Mouse (Mus musculus) Patski (cell line): ENCODE measurements at regions not wholly inside any gene's neighbourhood (a gene's known extent, or its start where the extent isn't known, plus 50 kb on each side); places are given as distances from the start of the nearest gene placed in this dataset.

Experiments used
- ATAC-seq: fragments of 100-300 bp; one replicate; pipeline ENCODE4 v1.8.0; 2021
- CTCF ChIA-PET: fragments of 350-600 bp; sonication (Branson Sonifier 250); formaldehyde crosslinking; loops from one replicate; lab custom pipeline; 2022; ENCODE audit warnings: inconsistent platforms; lab: Charles Lee
- POLR2A ChIA-PET: fragments of 350-600 bp; sonication (Branson Sonifier 250); formaldehyde crosslinking; loops from one replicate; lab custom pipeline; 2022; ENCODE audit warnings: antibody characterized with exemption, inconsistent platforms; lab: Charles Lee
- DNase-seq: peaks from one replicate; pipeline ENCODE4 v3.0.0-alpha.2; 2011; ENCODE audit warnings: low read depth, low spot score
- H3K27me3 ChIP-seq: fragments of 371-371 bp; one replicate; pipeline ENCODE4 v1.5.1; 2021
- CTCF ChIP-seq: fragments of 100-300 bp; IDR thresholded peaks from one replicate; pipeline ENCODE4 v1.5.1; 2021
- in situ Hi-C: fragments of 300-500 bp; cut with MboI; formaldehyde crosslinking; loops from 3 replicates; pipeline ENCODE4 v1.11.1; 2018; ENCODE audit warnings: low pct_unique_long_range_greater_than_20kb, mixed read lengths

DNA sequence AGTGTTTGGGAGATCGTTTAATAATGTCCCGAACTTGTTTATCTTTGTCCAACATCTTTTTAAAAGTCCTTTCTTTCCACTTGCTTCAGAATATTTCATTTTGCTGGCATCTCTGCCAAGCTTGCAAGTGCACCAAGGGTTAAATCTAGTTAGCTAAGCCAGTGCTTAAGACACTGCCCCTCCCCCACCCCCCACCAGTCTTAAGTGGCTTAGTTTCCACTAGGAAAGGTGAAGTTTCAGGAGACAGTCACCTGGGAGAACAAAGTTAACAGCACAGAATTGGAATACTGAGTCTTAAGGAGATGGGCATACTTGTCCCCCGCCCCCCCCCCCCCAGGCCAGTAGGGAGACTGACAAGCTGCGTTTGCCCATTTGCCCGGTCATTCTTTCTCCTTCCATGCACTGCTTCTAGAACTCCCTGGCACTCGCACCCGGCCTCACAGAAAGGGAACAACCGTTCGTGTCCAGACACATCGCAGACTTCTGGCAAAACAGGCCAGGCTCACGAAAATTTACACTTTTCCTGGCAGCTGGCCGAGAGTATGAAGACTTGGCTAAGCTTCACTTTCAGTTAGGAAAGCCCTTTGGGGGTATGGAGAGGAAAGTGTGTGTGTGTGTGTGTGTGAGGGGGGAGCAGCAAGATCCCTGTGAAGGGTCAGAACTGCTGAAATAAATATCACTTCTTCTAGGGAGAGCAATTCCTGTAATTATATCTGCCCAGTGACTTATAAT is 219.2 kb downstream of the Bcl11a start:
- TF ChIP-seq CTCF = no peak
- DNase-seq (no peak), ATAC-seq (no peak)
- peaks cover 16% of the 10 kb centered on the region for H3K27me3 ChIP-seq
- ChIA-PET CTCF (no interaction called here), POLR2A (no interaction called here)
- in situ Hi-C loops = no loop called here

DNA sequence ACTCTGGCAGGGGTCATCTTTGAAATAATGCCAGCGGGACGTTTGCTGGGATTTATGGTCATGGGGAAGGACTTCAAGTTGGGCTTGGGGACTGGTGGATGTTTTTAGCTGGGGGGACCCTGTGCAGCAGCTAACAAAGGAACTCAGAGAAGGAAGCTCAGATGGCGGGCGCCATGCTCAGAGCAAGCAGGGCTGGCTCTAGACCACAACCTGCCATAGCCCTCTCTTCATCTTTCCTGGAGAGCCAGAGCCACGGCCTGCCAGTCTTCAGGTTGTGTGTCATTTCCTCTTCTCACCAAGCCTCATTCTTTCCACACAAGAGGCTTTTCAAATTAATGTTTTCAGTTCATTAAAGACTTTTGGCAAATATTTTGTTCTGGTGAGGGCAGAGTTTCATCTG is 219.9 kb downstream of the Bcl11a start:
- ATAC-seq (no peak), DNase-seq (no peak)
- H3K27me3 ChIP-seq = peaks cover 13% of the 10 kb centered on the region
- in situ Hi-C loops = no loop called here
- TF ChIP-seq CTCF = no peak
- ChIA-PET POLR2A (no interaction called here), CTCF (no interaction called here)

DNA sequence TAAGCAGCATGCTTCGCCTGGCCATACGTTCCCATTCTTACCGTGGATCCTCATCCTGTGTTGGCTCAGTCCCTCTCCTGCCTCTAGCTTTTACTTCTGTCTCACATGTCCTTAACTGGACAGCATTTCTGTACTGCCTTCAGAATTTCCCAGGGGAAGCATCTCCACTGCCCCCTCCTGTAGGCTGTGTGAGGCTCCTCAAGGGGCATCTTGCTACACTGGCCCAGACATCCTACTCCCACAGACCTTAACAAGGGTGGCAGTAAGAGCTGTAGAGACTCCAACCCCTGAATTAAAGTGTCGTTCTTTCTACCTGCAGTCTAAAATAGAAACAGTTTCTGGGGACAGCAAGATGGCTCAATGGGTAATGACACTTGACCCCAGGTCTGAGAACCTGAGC is 222.5 kb downstream of the Bcl11a start:
- no peak for DNase-seq
- POLR2A ChIA-PET = no interaction called here
- no peak for ATAC-seq
- in situ Hi-C loops = no loop called here
- CTCF ChIA-PET = no interaction called here
- peaks cover 11% of the 10 kb centered on the region for H3K27me3 ChIP-seq
- TF ChIP-seq CTCF = no peak

DNA sequence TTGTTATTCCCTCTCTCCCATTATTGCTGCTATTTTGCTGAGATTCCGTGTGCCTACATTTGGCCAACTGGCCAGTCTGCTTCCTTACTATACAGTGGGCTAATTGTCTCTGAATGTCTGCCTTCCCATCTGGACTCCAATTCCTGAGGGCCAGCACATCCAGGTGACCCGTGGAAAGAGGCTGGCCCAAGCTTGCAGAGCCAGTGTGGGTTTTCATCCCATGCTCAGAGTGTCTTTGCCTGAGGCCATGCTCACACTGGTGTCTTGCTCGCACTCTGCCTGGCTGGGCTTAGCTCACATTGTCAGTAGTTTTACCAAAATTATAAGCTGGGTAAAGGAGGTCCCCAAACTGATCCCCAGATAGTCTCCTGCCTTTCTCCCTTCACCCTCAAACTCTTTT is 223.3 kb downstream of the Bcl11a start:
- ChIA-PET POLR2A (no interaction called here), CTCF (no interaction called here)
- in situ Hi-C loops = no loop called here
- H3K27me3 ChIP-seq = peaks cover 13% of the 10 kb centered on the region
- no peak for TF ChIP-seq CTCF
- ATAC-seq (no peak), DNase-seq (no peak)

DNA sequence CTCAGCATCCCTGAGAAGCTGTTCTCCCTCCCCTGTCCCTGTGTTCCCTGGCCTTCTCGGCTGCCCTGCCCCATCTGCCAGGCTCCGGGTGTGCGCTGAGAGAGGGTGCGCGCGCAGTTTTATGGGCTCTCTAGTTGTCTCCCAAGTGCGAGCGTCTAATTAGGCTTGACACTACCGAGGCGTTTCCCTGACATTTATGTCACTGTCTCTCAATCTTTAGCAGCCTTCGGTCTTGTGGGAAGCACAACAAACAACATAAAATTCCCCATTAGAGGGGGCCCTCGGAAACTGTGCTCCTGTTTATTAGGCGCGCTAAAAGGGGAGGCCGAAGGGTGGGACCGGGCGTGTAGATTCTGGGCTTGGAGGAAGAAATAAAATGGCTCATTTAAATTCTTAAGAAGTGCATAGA is 227.3 kb downstream of the Bcl11a start:
- ATAC-seq = no peak
- peaks cover 10% of the 10 kb centered on the region for H3K27me3 ChIP-seq
- DNase-seq = no peak
- CTCF ChIA-PET = no interaction called here
- in situ Hi-C loops = no loop called here
- POLR2A ChIA-PET = no interaction called here
- no peak for TF ChIP-seq CTCF

DNA sequence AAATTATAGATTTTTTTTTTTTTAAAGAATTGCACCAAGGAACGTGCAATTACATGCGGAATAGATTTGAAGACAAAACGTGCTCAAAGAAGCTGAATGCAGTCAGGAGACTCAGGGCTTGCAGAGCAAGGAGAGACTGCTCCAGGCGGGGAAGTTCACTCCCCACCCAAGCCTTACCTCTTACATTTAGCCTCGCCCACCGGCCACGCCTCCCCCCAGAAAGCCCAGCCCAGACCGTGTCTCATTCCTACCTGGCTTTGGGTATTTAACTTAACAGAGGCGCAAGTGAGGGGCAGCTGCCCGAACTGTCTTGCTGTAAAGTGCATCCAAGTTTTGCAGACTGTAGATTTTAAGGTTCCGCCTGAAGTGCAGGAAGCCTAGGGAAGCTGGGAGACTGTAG is 227.8 kb downstream of the Bcl11a start:
- ATAC-seq = no peak
- peaks cover 10% of the 10 kb centered on the region for H3K27me3 ChIP-seq
- CTCF ChIA-PET = no interaction called here
- POLR2A ChIA-PET = no interaction called here
- no peak for TF ChIP-seq CTCF
- no peak for DNase-seq
- in situ Hi-C loops = no loop called here

DNA sequence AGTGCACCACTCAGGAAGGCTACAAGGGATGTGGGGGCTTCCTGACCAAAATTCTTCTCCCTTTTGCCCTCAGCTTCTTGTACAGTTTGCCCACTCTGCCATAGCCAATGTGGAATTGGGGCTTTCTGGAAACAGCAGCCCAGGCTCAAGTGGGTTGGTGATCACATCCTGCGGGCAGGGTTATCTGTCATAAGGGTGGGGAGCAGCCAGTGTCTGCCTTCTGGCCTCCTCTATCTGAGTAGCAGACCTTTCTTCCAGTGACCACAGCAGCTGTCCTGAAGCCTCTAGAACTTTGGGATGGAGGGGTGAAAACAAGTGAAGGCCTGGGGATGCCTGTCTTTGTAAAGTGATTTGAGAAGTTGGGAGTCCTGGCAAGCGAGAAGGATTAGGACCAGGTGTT is 228.2 kb downstream of the Bcl11a start:
- CTCF ChIA-PET = no interaction called here
- POLR2A ChIA-PET = no interaction called here
- ATAC-seq = no peak
- no peak for DNase-seq
- no peak for TF ChIP-seq CTCF
- in situ Hi-C loops = no loop called here
- peaks cover 10% of the 10 kb centered on the region for H3K27me3 ChIP-seq

DNA sequence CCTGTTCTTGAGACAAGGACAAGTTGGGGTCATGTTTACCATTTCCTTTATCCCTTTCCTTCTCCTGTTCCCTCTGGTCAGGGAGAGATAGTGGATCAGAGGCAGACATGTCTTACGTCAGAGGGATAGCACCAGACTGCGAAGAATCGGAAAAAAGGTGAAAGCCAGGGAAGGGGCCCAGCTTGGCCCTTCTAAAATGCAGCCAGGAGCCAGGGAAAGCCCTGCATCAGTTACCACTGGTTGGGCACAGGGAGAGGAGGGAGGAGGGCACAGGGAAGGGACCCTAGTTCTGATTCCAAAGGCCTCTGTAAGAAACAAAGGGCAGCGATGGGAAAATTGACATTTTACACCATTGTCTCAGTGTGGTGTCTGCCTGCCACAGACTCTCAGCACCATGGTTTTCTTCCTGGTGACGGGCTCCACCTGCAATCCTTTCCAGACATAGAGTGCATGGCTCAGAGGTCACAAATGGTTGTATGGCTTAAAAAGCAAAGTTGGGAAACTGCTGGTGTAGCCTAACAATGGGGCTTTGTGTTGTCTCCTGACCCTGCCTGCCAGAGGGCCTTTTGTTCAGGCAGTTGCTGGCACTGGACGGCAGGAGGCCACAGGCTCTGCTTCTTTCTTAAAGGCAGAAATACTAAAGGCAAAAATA is 229.9 kb downstream of the Bcl11a start:
- in situ Hi-C loops = no loop called here
- no peak for ATAC-seq
- POLR2A ChIA-PET = no interaction called here
- no peak for DNase-seq
- peaks cover 10% of the 10 kb centered on the region for H3K27me3 ChIP-seq
- CTCF ChIA-PET = no interaction called here
- TF ChIP-seq CTCF = no peak

DNA sequence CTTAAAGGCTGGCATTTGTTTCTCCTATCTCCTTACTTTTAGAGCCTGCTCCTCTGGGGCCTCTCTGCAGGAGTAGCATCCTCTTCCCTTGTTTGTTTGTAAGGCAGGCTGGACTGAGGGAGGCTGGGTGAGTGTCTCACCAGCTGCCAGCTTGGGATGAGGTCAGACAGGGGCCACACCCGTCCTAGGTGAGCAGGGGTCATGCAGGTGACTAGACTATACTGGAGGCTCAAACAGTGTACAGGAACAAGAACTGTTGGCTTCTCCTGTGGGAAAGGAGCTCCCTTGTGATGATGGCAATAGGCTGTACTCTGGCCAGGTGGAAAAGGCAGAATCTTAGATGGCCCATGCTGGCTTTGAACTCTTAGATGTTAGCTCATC is 230.4 kb downstream of the Bcl11a start:
- DNase-seq = no peak
- CTCF ChIA-PET = no interaction called here
- in situ Hi-C loops = no loop called here
- no peak for ATAC-seq
- POLR2A ChIA-PET = no interaction called here
- H3K27me3 ChIP-seq = peaks cover 10% of the 10 kb centered on the region
- no peak for TF ChIP-seq CTCF

DNA sequence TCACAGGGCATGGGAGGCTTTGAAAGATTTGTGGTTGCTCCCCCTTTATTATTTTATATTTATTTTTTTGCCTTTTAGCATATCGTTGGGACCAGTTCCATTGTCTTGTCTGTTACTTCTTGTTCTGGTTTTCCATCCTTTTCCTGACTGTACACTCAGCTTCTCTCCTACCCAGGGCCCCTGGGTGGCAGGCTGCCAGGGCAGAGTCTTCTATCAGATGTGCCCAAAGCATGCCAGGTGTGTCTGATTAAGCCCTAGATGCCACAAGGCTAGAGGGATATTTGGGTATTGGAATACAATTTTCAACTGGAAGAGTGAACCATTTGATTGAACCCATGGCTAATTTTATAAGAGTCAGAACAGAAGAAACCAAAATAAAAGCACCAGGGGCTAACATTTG is 236.2 kb downstream of the Bcl11a start:
- in situ Hi-C loops = no loop called here
- peaks cover 7% of the 10 kb centered on the region for H3K27me3 ChIP-seq
- TF ChIP-seq CTCF = no peak
- CTCF ChIA-PET = no interaction called here
- POLR2A ChIA-PET = no interaction called here
- ATAC-seq = no peak
- no peak for DNase-seq

DNA sequence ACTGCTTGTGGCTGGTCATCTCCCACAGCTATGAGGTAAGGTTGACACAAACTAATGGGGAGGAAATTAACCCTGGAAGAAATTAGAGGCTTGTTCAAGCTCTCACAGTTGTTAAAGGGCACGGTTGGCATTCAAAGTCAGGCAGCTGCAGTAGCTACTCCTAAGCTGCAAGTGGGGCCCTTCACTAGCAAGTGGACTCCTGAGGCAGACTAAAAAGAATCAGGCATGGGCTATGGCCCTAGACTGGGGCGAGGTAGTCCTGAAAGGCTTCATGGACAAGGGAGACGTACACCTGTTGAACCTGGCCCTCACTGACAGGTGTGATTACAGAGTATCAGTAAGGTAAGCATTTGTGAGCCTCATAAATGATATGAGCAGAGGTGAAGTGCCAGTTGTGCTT is 237.7 kb downstream of the Bcl11a start:
- peaks cover 7% of the 10 kb centered on the region for H3K27me3 ChIP-seq
- ChIA-PET POLR2A (no interaction called here), CTCF (no interaction called here)
- ATAC-seq = no peak
- DNase-seq = no peak
- no peak for TF ChIP-seq CTCF
- in situ Hi-C loops = no loop called here
